Mouse (Mus musculus) liver, adult 2 months (tissue): ENCODE measurements around the gene Psmd2. TPM values are rescaled to one million over a fixed set of nuclear protein-coding genes. Genes with fewer than 3 reads are reported as not detected.

Source experiments
- DNase-seq: peaks from one replicate; pipeline ENCODE4 v3.0.0-alpha.2; 2011; ENCODE audit warnings: low read depth, low spot score; ENCODE audit errors: extremely low read depth
- H3K27ac ChIP-seq: fragments of 200-500 bp; replicated peaks from 2 replicates; pipeline ENCODE4 v1.5.1; 2012; ENCODE audit warnings: low read depth, mild to moderate bottlenecking, control low read depth, inconsistent platforms, low read length; ENCODE audit not compliant: insufficient read depth
- H3K27me3 ChIP-seq: fragments of 200-500 bp; 2 replicates; pipeline ENCODE4 v1.6.1; 2012; ENCODE audit warnings: mild to moderate bottlenecking, moderate library complexity, low read length, inconsistent platforms; ENCODE audit not compliant: control insufficient read depth, insufficient read depth
- H3K36me3 ChIP-seq: fragments of 200-500 bp; 2 replicates; pipeline ENCODE4 v1.6.1; 2012; ENCODE audit warnings: low read length, inconsistent platforms; ENCODE audit not compliant: control insufficient read depth, insufficient read depth
- H3K4me1 ChIP-seq: fragments of 200-500 bp; 2 replicates; pipeline ENCODE4 v1.6.1; 2011; ENCODE audit warnings: low read length; ENCODE audit not compliant: control insufficient read depth, insufficient read depth
- H3K4me3 ChIP-seq: fragments of 200-500 bp; 2 replicates; pipeline ENCODE4 v1.5.1; 2011; ENCODE audit warnings: low read depth, mild to moderate bottlenecking, control low read depth, low read length, moderate library complexity; ENCODE audit not compliant: insufficient read depth
- H3K79me2 ChIP-seq: fragments of 200-500 bp; 2 replicates; pipeline ENCODE4 v1.6.1; 2012; ENCODE audit warnings: inconsistent platforms, mild to moderate bottlenecking, low read length, moderate library complexity; ENCODE audit not compliant: control insufficient read depth, insufficient read depth
- H3K9ac ChIP-seq: fragments of 200-500 bp; 2 replicates; pipeline ENCODE4 v1.6.1; 2012; ENCODE audit warnings: low read depth, mild to moderate bottlenecking, control low read depth, inconsistent platforms, low read length
- CTCF ChIP-seq: fragments of 200-500 bp; IDR thresholded peaks from 2 replicates; pipeline ENCODE4 v1.5.1; 2011; ENCODE audit warnings: low read depth, low read length, control low read depth
- POLR2A ChIP-seq: fragments of 200-500 bp; IDR thresholded peaks from 2 replicates; pipeline ENCODE4 v1.6.1; 2011; ENCODE audit warnings: low read length, control low read depth; ENCODE audit not compliant: insufficient read depth; ENCODE audit errors: extremely low read depth
- WGBS: fragments of 180-500 bp; shearing (Covaris S2); methylation state at CpG from one replicate; pipeline ENCODE4 v1.1.7; 2018; 5-methylcytosine and 5-hydroxymethylcytosine counted together
- polyA plus RNA-seq: library from polyadenylated mRNA; depleted of rRNA; stranded (reverse); fragments of >200 nt; gene quantifications from 2 replicates; pipeline ENCODE4 v1.2.3, GENCODE M21; 2012
- total RNA-seq: library from RNA; depleted of rRNA; stranded (reverse); fragments of >200 nt; gene quantifications from 2 replicates; pipeline ENCODE4 v1.2.3, GENCODE M21; 2014

Psmd2 gene
- total and polyA plus RNA-seq, 2 experiments, result 85.0 to 138 TPM

GRCm38 (mm10) chr16:20619541-20620398 is 31.7 kb upstream of the Psmd2 start:
- Histone ChIP-seq H3K36me3 (no peaks in the 10 kb centered on the region), H3K9ac (no peak overlapping the region), H3K27ac (no peak overlapping the region), H3K27me3 (no peaks in the 10 kb centered on the region), H3K4me1 (peaks cover 8% of the 10 kb centered on the region), H3K79me2 (no peaks in the 10 kb centered on the region), H3K4me3 (peak overlapping the region; percentile 11; the same call in 1 of the 2 replicates)
- 4% methylated on average over 74 of the region's 83 CpGs for WGBS
- DNase-seq, result no peak
- TF ChIP-seq CTCF (no peak), POLR2A (no peak)

- Histone ChIP-seq H3K36me3 (no peaks in the 10 kb centered on the region), H3K79me2 (no peaks in the 10 kb centered on the region), H3K9ac (no peak overlapping the region), H3K4me1 (peaks cover 8% of the 10 kb centered on the region), H3K4me3 (peak overlapping the region; percentile 11; the same call in 1 of the 2 replicates), H3K27ac (no peak overlapping the region), H3K27me3 (no peaks in the 10 kb centered on the region)
- TF ChIP-seq CTCF, result no peak
- TF ChIP-seq POLR2A, result no peak
- DNase-seq, result no peak
- WGBS, result 1% methylated on average over 9 of the region's 9 CpGs
Observed at GRCm38 (mm10) chr16:20620399-20620735, 31.1 kb upstream of the Psmd2 start.

- no peak for DNase-seq
- Histone ChIP-seq H3K4me1 (peaks cover 8% of the 10 kb centered on the region), H3K9ac (peak overlapping the region; percentile 72), H3K27me3 (no peaks in the 10 kb centered on the region), H3K36me3 (no peaks in the 10 kb centered on the region), H3K79me2 (no peaks in the 10 kb centered on the region), H3K4me3 (peak overlapping the region; percentile 84), H3K27ac (no peak overlapping the region)
- no peak for TF ChIP-seq POLR2A
- 1% methylated on average over 32 of the region's 32 CpGs for WGBS
Observed at GRCm38 (mm10) chr16:20620751-20621190, 30.7 kb upstream of the Psmd2 start.

- Histone ChIP-seq H3K27me3 (no peaks in the 10 kb centered on the region), H3K27ac (no peak within 1 kb of the TSS), H3K36me3 (no peaks in the 10 kb centered on the region)
Observed at GRCm38 (mm10) chr16:20621191-20621990, 30.1 kb upstream of the Psmd2 start, which contains the start of gene Camk2n2. TSS of gene Camk2n2 (minus strand) at chr16:20621287.

GRCm38 (mm10) chr16:20621991-20622685 is 29.3 kb upstream of the Psmd2 start:
- DNase-seq, result peak; percentile 65
- WGBS, result under 1% methylated on average over 37 of the region's 37 CpGs
- Histone ChIP-seq H3K27me3 (no peaks in the 10 kb centered on the region), H3K9ac (peak overlapping the region; percentile 1), H3K27ac (no peak overlapping the region), H3K4me3 (peak overlapping the region; percentile 84), H3K4me1 (peaks cover 8% of the 10 kb centered on the region), H3K79me2 (no peaks in the 10 kb centered on the region), H3K36me3 (no peaks in the 10 kb centered on the region)
- TF ChIP-seq CTCF (no peak), POLR2A (no peak)

More at GRCm38 (mm10) chr16:20621191-20621990, 30.1 kb upstream of the Psmd2 start, which contains the start of gene Camk2n2:
- Histone ChIP-seq H3K79me2 (no peaks in the 10 kb centered on the region), H3K9ac (peak within 1 kb of the TSS; percentile 72), H3K4me1 (peaks cover 8% of the 10 kb centered on the region), H3K4me3 (peak within 1 kb of the TSS; percentile 84)
- under 1% methylated on average over 84 of the region's 92 CpGs for WGBS
- TF ChIP-seq CTCF, result no peak
- TF ChIP-seq POLR2A, result 0 out of 2 replicates have a peak, but pooled peaks have one; percentile 3
- peak; percentile 33 for DNase-seq
